Mouse (Mus musculus) small intestine, adult 2 months (tissue): ENCODE measurements around the gene Otof. TPM values are rescaled to one million over a fixed set of nuclear protein-coding genes. Genes with fewer than 3 reads are reported as not detected.

Experiments used
- H3K27ac ChIP-seq: fragments of 200-500 bp; 2 replicates; pipeline ENCODE4 v1.5.1; 2012; ENCODE audit warnings: low read depth, low read length, control low read depth, inconsistent platforms; ENCODE audit not compliant: insufficient read depth
- H3K27me3 ChIP-seq: fragments of 200-500 bp; 2 replicates; pipeline ENCODE4 v1.6.1; 2012; ENCODE audit warnings: mild to moderate bottlenecking, moderate library complexity, low read length, inconsistent platforms; ENCODE audit not compliant: control insufficient read depth, insufficient read depth
- H3K36me3 ChIP-seq: fragments of 200-500 bp; 2 replicates; pipeline ENCODE4 v1.6.1; 2012; ENCODE audit warnings: mild to moderate bottlenecking, low read length, control low read depth, inconsistent platforms; ENCODE audit not compliant: control insufficient read depth, insufficient read depth
- H3K4me1 ChIP-seq: fragments of 200-500 bp; 2 replicates; pipeline ENCODE4 v1.6.1; 2012; ENCODE audit warnings: low read length, inconsistent platforms, mixed read lengths; ENCODE audit not compliant: control insufficient read depth, insufficient read depth, insufficient read length
- H3K4me3 ChIP-seq: fragments of 200-500 bp; 2 replicates; pipeline ENCODE4 v1.5.1; 2012; ENCODE audit warnings: low read depth, mild to moderate bottlenecking, control low read depth, inconsistent platforms, low read length, moderate library complexity
- CTCF ChIP-seq: fragments of 200-500 bp; IDR thresholded peaks from 2 replicates; pipeline ENCODE4 v1.5.1; 2012; ENCODE audit warnings: low read depth, mild to moderate bottlenecking, control low read depth, inconsistent platforms, low read length, moderate library complexity, mixed read lengths; ENCODE audit not compliant: insufficient replicate concordance, insufficient read length; ENCODE audit errors: extremely low read depth
- POLR2A ChIP-seq: fragments of 200-500 bp; IDR thresholded peaks from 2 replicates; pipeline ENCODE4 v1.6.1; 2012; ENCODE audit warnings: low read depth, mild to moderate bottlenecking, control low read depth, inconsistent platforms, low read length, moderate library complexity
- WGBS: fragments of 180-500 bp; shearing (Covaris S2); methylation state at CpG from one replicate; pipeline ENCODE4 v1.1.7; 2018; 5-methylcytosine and 5-hydroxymethylcytosine counted together
- polyA plus RNA-seq: library from polyadenylated mRNA; depleted of rRNA; stranded (reverse); fragments of >200 nt; gene quantifications from 2 replicates; pipeline ENCODE4 v1.2.3, GENCODE M21; 2012

Otof gene
- polyA plus RNA-seq, 1 experiment: 0.06 TPM

GRCm38 (mm10) chr5:30401165-30401564 lies 60.6 kb downstream of the Otof start:
- Histone ChIP-seq H3K27me3 (no peaks in the 10 kb centered on the region), H3K4me1 (no peaks in the 10 kb centered on the region), H3K4me3 (no peak overlapping the region), H3K27ac (no peak overlapping the region), H3K36me3 (no peaks in the 10 kb centered on the region)
- 60% methylated on average over 8 of the region's 8 CpGs for WGBS
- no peak for TF ChIP-seq CTCF

DNA sequence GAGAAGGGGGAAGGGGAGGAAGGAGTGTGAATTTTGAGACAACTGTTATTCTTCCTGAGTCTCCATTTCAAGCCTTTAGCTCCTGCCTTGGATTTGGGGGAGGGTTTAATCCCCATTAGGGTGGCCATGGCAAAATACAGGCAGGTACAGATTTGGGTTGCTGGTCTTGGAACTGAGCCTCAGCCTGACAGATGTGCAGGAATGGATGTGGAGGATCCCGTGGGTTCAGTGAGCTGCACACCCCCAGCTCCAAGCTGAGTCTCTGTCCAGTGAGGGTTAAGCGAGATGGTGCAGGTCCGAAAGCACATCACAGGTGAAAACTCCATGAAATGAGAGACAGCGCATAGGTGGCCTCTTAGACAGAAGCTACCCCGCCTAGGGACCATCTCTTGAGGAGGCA lies 61.2 kb downstream of the Otof start:
- Histone ChIP-seq H3K4me3 (no peak overlapping the region), H3K4me1 (no peaks in the 10 kb centered on the region), H3K27me3 (no peaks in the 10 kb centered on the region), H3K27ac (no peak overlapping the region), H3K36me3 (no peaks in the 10 kb centered on the region)
- 80% methylated on average over 5 of the region's 5 CpGs for WGBS
- TF ChIP-seq CTCF: no peak
- no peak for TF ChIP-seq POLR2A

DNA sequence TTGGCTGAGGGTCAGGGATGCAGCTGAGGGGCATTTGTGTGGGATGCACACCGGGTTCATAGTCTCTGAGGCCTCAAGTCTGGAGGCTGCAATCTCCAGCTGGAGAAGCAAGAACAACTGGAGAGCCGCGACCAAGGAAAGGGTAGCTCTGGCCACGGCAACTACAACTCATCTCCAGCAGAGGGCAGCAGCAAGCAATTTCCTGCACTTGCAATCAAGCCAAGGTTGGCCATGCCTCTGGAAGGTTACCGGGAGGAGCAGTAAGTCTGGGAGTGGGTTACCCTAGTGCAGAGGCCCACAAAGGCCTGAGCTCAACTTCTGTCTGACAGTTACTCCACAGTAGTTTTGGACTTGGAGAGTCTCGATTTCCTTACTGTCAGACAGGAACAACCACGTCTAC lies 70.3 kb downstream of the Otof start:
- H3K27me3 ChIP-seq: no peaks in the 10 kb centered on the region
- no peak overlapping the region for H3K4me3 ChIP-seq
- no peaks in the 10 kb centered on the region for H3K4me1 ChIP-seq
- H3K27ac ChIP-seq: no peak overlapping the region
- 19% methylated on average over 7 of the region's 7 CpGs for WGBS
- TF ChIP-seq CTCF (peak; percentile 83; the same call in 1 of the 2 replicates), POLR2A (no peak)
- no peaks in the 10 kb centered on the region for H3K36me3 ChIP-seq

GRCm38 (mm10) chr5:30389836-30390235 lies 71.9 kb downstream of the Otof start:
- TF ChIP-seq CTCF (no peak), POLR2A (no peak)
- Histone ChIP-seq H3K4me1 (no peaks in the 10 kb centered on the region), H3K36me3 (no peaks in the 10 kb centered on the region), H3K27ac (no peak overlapping the region), H3K4me3 (no peak overlapping the region), H3K27me3 (no peaks in the 10 kb centered on the region)
- WGBS: 84% methylated on average over 5 of the region's 5 CpGs

DNA sequence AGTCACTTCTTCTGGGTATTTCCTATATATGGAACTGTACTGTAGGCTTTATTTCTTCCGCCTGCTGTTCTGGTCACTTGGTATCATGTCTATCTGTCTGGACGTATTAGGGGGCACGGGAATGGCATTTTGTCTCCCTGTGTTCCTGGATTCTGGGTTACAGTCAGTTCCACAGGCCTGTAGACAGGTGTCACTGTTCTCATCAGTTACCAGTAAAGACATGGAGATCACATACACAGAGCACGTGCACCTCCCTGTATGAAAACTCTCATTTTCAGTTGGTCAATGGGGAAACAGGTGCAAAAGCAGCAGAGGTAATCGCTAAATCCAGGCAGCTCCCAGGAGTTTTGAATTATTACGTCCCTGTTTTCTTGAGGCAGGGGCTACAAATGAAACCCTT lies 74.0 kb downstream of the Otof start:
- Histone ChIP-seq H3K27me3 (no peaks in the 10 kb centered on the region), H3K36me3 (no peaks in the 10 kb centered on the region), H3K27ac (no peak overlapping the region), H3K4me1 (no peaks in the 10 kb centered on the region), H3K4me3 (no peak overlapping the region)
- 73% methylated on average over 6 of the region's 6 CpGs for WGBS
- TF ChIP-seq CTCF (no peak), POLR2A (no peak)

DNA sequence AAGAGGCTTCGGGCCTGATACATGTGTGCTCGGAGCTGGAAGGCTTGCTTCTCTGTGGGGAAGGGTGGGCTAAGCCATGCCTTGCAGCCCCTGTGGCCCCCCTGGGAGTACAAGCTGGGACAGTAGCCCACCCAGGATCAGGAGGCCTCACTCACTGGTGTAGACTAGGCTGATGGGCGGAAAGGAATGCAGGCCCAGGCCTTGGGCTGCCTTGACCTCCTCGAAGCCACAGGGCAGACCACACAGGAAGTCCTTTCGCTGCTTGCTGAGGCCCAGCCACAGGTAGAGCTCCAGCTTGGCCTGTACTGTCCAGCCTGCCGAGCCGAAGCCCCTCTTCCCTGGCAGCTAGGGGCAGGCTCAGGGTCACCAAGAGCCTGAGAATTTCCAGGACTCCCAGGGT lies 78.9 kb downstream of the Otof start:
- Histone ChIP-seq H3K36me3 (no peaks in the 10 kb centered on the region), H3K27ac (no peak overlapping the region), H3K27me3 (no peaks in the 10 kb centered on the region), H3K4me1 (no peaks in the 10 kb centered on the region), H3K4me3 (no peak overlapping the region)
- WGBS: 67% methylated on average over 7 of the region's 7 CpGs
- TF ChIP-seq POLR2A (no peak), CTCF (no peak)

DNA sequence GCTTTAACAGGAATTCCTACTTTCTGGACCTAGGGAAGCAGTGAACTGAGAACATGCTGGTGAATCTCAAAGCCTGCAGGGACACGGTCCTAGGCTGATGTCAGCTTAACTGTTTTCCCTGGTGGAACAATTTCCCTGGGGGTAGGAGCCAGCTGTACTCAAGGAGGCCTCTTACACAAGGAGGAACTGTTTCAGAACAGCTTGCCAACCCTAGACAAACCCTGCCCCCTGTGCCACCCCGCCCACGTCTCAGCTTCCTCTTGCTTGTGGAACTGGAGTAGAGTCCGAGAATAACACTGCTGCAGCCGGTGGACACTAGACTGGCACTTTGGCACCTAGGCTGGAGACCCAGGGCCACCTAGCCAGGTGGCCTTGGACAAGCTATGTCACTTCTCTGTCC lies 92.3 kb downstream of the Otof start:
- TF ChIP-seq POLR2A (no peak), CTCF (no peak)
- Histone ChIP-seq H3K27ac (no peak overlapping the region), H3K36me3 (no peaks in the 10 kb centered on the region), H3K4me3 (no peak overlapping the region), H3K4me1 (no peaks in the 10 kb centered on the region), H3K27me3 (no peaks in the 10 kb centered on the region)
- WGBS: 11% methylated on average over 5 of the region's 5 CpGs

- H3K27me3 ChIP-seq: no peaks in the 10 kb centered on the region
Observed at GRCm38 (mm10) chr5:30367405-30367804, 94.3 kb downstream of the Otof start.

More at GRCm38 (mm10) chr5:30367405-30367804, 94.3 kb downstream of the Otof start:
- no peak overlapping the region for H3K27ac ChIP-seq
- no peak overlapping the region for H3K4me3 ChIP-seq
- TF ChIP-seq CTCF: no peak
- TF ChIP-seq POLR2A: no peak
- WGBS: 60% methylated on average over 8 of the region's 8 CpGs
- no peaks in the 10 kb centered on the region for H3K4me1 ChIP-seq
- no peaks in the 10 kb centered on the region for H3K36me3 ChIP-seq
